Mouse (Mus musculus) neural tube, embryonic 14.5 days (tissue): ENCODE data around the gene Atmin. TPM values are rescaled to one million over a fixed set of nuclear protein-coding genes. Genes with fewer than 3 reads are reported as not detected.

Experiments used
- ATAC-seq: fragments of 200-750 bp; cut with Nextera tagmentation; 2 replicates; pipeline ENCODE4 v1.8.0; 2017; ENCODE audit warnings: low read depth, mild to moderate bottlenecking, moderate TSS enrichment, moderate library complexity
- H3K27ac ChIP-seq: fragments of 300-500 bp; sonication (generic); 2 replicates; pipeline ENCODE4 v1.5.1; 2014; ENCODE audit warnings: low read depth, mild to moderate bottlenecking, control low read depth, low read length, moderate library complexity, mixed read lengths
- H3K27me3 ChIP-seq: fragments of 300-500 bp; sonication (generic); 2 replicates; pipeline ENCODE4 v1.6.1; 2014; ENCODE audit warnings: low read length; ENCODE audit not compliant: control insufficient read depth, insufficient read depth
- H3K36me3 ChIP-seq: fragments of 300-500 bp; sonication (generic); 2 replicates; pipeline ENCODE4 v1.6.1; 2014; ENCODE audit warnings: low read length, mixed read lengths; ENCODE audit not compliant: control insufficient read depth, insufficient read depth
- H3K4me1 ChIP-seq: fragments of 300-500 bp; sonication (generic); 2 replicates; pipeline ENCODE4 v1.6.1; 2014; ENCODE audit warnings: low read length; ENCODE audit not compliant: control insufficient read depth, insufficient read depth
- H3K4me2 ChIP-seq: fragments of 300-500 bp; sonication (generic); 2 replicates; pipeline ENCODE4 v1.6.1; 2014; ENCODE audit warnings: mild to moderate bottlenecking, low read depth, low read length, control low read depth
- H3K4me3 ChIP-seq: fragments of 300-500 bp; sonication (generic); 2 replicates; pipeline ENCODE4 v1.5.1; 2014; ENCODE audit warnings: low read depth, low read length, control low read depth, mixed read lengths
- H3K9ac ChIP-seq: fragments of 300-500 bp; sonication (generic); replicated peaks from 2 replicates; pipeline ENCODE4 v1.6.1; 2014; ENCODE audit warnings: low read depth, mild to moderate bottlenecking, control low read depth, low read length, mixed read lengths
- H3K9me3 ChIP-seq: fragments of 300-500 bp; sonication (generic); 2 replicates; pipeline ENCODE4 v1.6.1; 2016; ENCODE audit warnings: low read length; ENCODE audit not compliant: control insufficient read depth
- WGBS: fragments of 180-500 bp; shearing (Covaris S2); extraction: QIAGEN DNeasy Blood & Tissue Kit; methylation state at CpG from one replicate; pipeline ENCODE4 v1.1.7; 2014; 5-methylcytosine and 5-hydroxymethylcytosine counted together
- polyA plus RNA-seq: library from polyadenylated mRNA; unstranded; fragments of >200 nt; fragmentation: Nextera tagmentation; extraction: Ambion mirVana; gene quantifications from 2 replicates; pipeline ENCODE4 v1.2.1, GENCODE M21; 2014

Atmin gene
- polyA plus RNA-seq, 1 experiment from 2014 or later: 27.1 TPM

DNA sequence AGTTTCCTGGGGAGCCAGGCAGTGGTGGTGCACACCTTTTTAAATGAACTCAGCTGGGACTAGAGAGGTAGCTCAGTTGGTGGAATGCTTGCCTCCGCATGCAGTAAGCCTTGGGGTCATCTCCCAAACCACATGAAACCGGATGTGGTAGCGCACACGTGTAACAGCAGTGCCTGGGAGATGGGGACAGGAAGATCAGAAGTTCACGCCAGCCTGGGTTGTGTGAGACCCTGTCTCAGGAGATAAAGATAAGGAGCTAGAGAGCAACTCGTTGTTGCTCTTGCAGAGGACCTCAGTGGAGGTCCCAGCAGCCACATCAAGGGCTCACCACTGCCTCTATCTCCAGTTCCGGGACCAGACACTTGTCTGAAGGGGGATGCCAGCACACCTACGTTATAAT lies 19.7 kb upstream of the Atmin start:
- Histone ChIP-seq H3K36me3 (no peaks in the 10 kb centered on the region), H3K27me3 (no peaks in the 10 kb centered on the region), H3K9me3 (no peaks in the 10 kb centered on the region), H3K4me1 (peaks cover 2% of the 10 kb centered on the region; the same call in 1 of the 2 replicates), H3K9ac (no peak overlapping the region), H3K4me2 (no peak overlapping the region), H3K27ac (no peak overlapping the region), H3K4me3 (no peak overlapping the region)
- 96% methylated on average over 8 of the region's 8 CpGs for WGBS
- ATAC-seq: no peak

DNA sequence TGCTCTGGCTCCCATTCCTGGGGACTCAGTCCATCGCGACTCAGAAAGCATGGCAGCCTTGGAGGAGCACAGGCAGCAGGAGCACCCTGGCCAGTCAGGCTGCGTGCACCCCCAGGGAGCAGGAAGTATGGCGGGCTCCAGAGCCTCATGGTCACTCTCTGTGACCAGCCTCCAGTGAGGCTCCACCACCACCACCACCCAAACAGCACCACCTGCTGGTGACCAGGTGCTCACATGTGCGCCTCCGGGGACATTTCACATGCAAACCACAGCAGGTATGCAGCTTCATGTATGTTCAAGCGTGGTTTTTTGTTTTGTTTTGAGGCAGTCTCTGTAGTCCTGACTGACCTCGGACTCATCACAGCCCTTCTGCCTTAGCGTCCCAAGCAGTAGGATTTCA lies 15.3 kb upstream of the Atmin start:
- H3K9ac ChIP-seq: no peak overlapping the region
- H3K36me3 ChIP-seq: no peaks in the 10 kb centered on the region
- H3K4me2 ChIP-seq: no peak overlapping the region
- WGBS: 83% methylated on average over 9 of the region's 9 CpGs
- no peak overlapping the region for H3K27ac ChIP-seq
- H3K9me3 ChIP-seq: no peaks in the 10 kb centered on the region
- H3K4me3 ChIP-seq: no peak overlapping the region
- no peaks in the 10 kb centered on the region for H3K27me3 ChIP-seq
- H3K4me1 ChIP-seq: no peaks in the 10 kb centered on the region
- ATAC-seq: no peak

DNA sequence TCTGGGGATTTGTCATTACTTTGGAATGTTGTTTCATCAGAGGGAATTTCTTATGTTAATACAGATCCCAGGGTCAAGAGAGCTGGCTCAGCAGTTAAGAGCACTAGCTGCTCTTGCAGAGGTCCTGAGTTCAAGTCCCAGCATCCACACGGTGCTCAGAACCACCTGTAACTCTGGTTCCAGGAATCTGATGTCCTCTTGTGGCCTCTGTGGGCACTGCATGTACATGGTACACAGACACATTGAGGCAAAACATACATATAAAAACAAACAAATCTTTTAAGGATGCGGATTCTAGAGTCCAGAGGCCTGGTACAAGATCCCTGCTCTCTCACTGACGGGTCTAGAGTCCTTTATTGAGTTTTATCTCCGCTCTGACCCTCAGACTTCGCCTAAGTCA lies 14.6 kb upstream of the Atmin start:
- Histone ChIP-seq H3K9me3 (no peaks in the 10 kb centered on the region), H3K27me3 (no peaks in the 10 kb centered on the region), H3K4me2 (no peak overlapping the region), H3K4me3 (no peak overlapping the region), H3K36me3 (no peaks in the 10 kb centered on the region), H3K27ac (no peak overlapping the region), H3K9ac (no peak overlapping the region), H3K4me1 (no peaks in the 10 kb centered on the region)
- 94% methylated on average over 5 of the region's 5 CpGs for WGBS
- ATAC-seq: no peak

DNA sequence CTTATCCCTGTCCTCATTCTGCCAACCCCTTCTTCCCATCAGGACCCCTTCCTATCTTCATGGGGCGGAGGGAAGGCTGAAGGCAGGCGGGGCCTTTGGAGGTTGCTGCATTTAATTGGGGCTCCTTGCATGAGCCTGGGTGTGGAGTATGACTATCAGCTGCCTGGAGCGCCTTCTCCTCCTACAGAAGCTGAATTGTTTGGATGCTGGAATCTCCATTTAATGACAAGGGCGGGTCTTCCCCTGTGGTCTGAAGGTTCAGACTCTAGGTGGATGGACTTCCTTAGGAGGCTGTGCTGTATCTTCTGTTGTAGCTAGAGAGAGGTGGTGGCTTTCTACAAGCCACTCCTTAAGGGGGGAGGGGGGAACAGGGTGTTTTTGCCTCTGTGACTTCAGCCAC lies 8.2 kb upstream of the Atmin start:
- ATAC-seq: no peak
- Histone ChIP-seq H3K27me3 (no peaks in the 10 kb centered on the region), H3K4me3 (no peak overlapping the region), H3K4me2 (no peak overlapping the region), H3K9me3 (no peaks in the 10 kb centered on the region), H3K36me3 (no peaks in the 10 kb centered on the region), H3K4me1 (no peaks in the 10 kb centered on the region), H3K27ac (no peak overlapping the region), H3K9ac (no peak overlapping the region)
- 96% methylated on average over 4 of the region's 4 CpGs for WGBS

DNA sequence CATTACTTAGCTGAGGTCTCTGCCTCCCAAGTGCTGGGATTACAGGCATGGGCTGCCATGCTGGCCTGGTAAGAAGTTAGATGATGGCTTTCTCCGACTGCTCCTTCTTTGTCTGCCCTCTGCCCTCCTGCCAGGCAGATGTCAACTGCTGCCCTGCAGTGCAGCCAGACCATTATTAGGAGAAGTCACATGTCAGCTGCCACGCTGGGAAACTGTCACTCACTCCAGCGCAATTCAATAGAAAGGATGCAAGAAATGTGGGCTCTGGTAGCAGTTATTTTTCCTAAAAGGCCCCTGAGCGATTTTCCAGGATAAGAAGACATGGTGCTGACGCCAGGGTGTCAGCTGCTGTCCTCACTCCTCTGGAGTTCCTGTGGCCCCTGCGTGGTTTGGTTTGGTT lies 7.7 kb upstream of the Atmin start:
- Histone ChIP-seq H3K4me1 (no peaks in the 10 kb centered on the region), H3K36me3 (no peaks in the 10 kb centered on the region), H3K27ac (no peak overlapping the region), H3K4me3 (no peak overlapping the region), H3K4me2 (no peak overlapping the region), H3K9ac (no peak overlapping the region), H3K9me3 (no peaks in the 10 kb centered on the region), H3K27me3 (no peaks in the 10 kb centered on the region)
- WGBS: 51% methylated on average over 6 of the region's 6 CpGs
- no peak for ATAC-seq

DNA sequence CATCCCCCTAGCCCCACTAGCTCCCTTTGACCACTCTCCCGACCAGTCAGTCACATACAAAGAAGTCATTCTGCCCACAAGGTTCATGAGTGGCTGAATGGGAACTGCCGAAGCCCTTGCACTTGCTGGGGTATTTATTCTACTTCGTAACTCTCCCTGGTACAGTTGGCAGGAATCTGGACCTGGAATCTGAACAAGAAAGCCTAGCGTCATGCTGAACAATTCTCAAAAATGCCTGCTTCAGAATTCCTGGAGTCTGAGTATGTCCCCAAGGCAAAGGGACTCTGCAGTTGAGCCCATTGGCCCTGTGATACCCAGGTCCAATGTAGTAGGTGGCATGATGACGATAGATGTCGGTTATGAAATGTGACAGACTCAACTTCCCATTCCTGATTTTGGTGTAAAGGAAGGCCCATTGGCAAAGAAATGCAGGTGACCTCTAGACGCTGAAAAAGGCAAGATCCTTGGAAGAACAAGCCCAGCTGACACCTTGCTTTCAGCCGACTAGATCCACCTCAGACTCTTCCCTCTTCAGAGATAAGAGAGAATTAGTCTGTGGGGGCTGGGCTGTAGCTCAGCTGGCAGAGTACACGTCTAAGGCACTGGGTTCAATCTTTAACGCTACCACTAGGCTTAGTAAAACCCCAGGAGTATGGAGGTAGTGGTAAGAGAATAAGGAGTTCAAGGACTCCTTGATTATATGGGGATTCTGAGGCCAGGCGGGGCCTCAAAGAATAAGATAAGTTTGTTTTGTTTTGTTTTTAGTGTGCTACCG lies 722 bp upstream of the Atmin start:
- Histone ChIP-seq H3K36me3 (no peaks in the 10 kb centered on the region), H3K9ac (no peak overlapping the region), H3K27ac (no peak overlapping the region), H3K9me3 (no peaks in the 10 kb centered on the region), H3K4me2 (peak overlapping the region; percentile 37; the same call in 1 of the 2 replicates), H3K4me1 (peaks cover 12% of the 10 kb centered on the region), H3K27me3 (no peaks in the 10 kb centered on the region), H3K4me3 (peak overlapping the region; percentile 98; the same call in 1 of the 2 replicates)
- 80% methylated on average over 12 of the region's 12 CpGs for WGBS
- ATAC-seq: no peak

DNA sequence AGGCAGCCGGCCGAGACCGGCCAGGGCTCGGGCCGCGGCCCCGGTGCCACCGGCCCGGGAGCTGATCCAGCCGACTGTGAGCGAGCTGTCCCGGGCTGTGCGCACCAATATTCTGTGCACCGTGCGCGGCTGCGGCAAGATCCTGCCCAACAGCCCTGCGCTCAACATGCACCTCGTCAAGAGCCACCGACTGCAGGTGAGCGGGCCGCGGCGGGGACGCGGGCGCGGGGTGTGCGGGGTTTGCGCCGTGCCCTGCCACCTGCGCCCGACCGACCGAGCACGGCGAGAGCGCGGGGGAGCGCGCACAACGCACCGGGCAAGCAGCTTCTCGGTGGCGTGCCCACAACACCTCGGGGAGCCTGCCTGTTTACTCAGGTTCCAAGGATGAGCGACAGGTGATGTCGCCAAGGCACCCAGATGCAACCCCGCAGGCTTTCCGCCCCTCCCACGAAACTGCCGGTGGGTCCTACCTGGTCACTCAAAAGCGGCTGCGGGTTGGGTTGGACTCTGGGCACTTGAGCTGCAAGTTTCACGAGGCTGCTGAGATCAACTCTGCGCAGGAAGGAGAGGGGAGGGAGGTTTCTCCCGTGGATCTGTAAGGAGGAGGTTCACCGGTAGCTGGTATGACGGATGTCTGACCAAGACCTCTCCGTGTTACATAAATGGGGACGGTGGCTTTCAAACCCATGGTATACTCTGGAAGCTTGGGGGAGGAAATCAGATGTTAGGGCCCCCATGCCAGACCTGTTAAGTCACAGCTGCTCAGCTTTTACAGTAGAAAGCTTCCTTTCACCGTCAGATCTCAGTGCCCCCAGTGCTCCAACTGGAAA lies 577 bp downstream of the Atmin start:
- Histone ChIP-seq H3K9ac (peak overlapping the region; percentile 77), H3K9me3 (no peaks in the 10 kb centered on the region), H3K36me3 (no peaks in the 10 kb centered on the region), H3K4me2 (peak overlapping the region; percentile 88), H3K27ac (peak overlapping the region; percentile 57), H3K4me1 (peaks cover 12% of the 10 kb centered on the region), H3K4me3 (peak overlapping the region; percentile 98), H3K27me3 (no peaks in the 10 kb centered on the region)
- under 1% methylated on average over 53 of the region's 62 CpGs for WGBS
- ATAC-seq: peak; percentile 79

DNA sequence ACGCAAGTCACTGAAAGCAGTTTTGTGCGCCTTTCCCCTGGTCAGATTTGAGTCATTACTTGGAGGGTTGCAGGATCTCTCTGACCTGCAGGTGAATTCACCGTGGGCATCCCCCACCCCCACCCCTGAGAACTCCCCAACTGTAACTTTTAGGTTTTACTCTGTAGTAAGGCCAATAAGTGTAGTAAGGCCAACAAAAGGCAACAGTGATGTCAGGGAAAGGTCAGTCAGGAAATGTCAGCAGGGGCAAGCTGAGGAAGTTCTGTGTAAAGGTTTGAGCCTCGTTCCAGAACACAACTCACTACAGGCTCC lies 1.1 kb downstream of the Atmin start:
- no peak for ATAC-seq

More for the DNA sequence above, 1.1 kb downstream of the Atmin start:
- H3K9me3 ChIP-seq: no peaks in the 10 kb centered on the region
- no peak overlapping the region for H3K27ac ChIP-seq
- no peaks in the 10 kb centered on the region for H3K36me3 ChIP-seq
- no peaks in the 10 kb centered on the region for H3K27me3 ChIP-seq
- peak overlapping the region; percentile 98 for H3K4me3 ChIP-seq
- 15% methylated on average over 4 of the region's 4 CpGs for WGBS
- peak overlapping the region; percentile 77 for H3K9ac ChIP-seq
- peak overlapping the region; percentile 88 for H3K4me2 ChIP-seq
- peaks cover 12% of the 10 kb centered on the region for H3K4me1 ChIP-seq
